8 mouse cellular contexts compared by ENCODE assay signal in genomic region chr12:86974387-86975288, GRCm38 (mm10). TPM values are rescaled to one million over a fixed set of nuclear protein-coding genes. Genes with fewer than 3 reads are reported as not detected.
DNase-seq lines count a peak whose midpoint lies in the region; ATAC-seq and TF ChIP-seq lines count a peak whose summit lies in the region.

No protein-coding gene starts in this region.

- H3K4me2 ChIP-seq in forebrain, embryonic 14.5 days (ENCODE audit: low read length), result peak overlapping the region; percentile 59
- peak overlapping the region; percentile 55 for H3K4me2 ChIP-seq in lung, embryonic 16.5 days (ENCODE audit: low read depth, low read length)

- H3K36me3 ChIP-seq in E14TG2a.4 (ENCODE audit: insufficient read depth, low read length), result no peaks in the 10 kb centered on the region
- no peaks in the 10 kb centered on the region for H3K36me3 ChIP-seq in forebrain, embryonic 14.5 days (ENCODE audit: control insufficient read depth, insufficient read depth, low read length)
- no peaks in the 10 kb centered on the region for H3K36me3 ChIP-seq in lung, embryonic 16.5 days (ENCODE audit: control insufficient read depth, insufficient read depth, low read length)

- ATAC-seq in forebrain, embryonic 14.5 days, result peak; percentile 64
- peak; percentile 65 for ATAC-seq in lung, embryonic 16.5 days (ENCODE audit: low read depth)

- peaks cover 37% of the 10 kb centered on the region for H3K27me3 ChIP-seq in E14TG2a.4 (ENCODE audit: insufficient read depth, low read length)
- H3K27me3 ChIP-seq in forebrain, embryonic 14.5 days (replicated peaks; ENCODE audit: control insufficient read depth, insufficient read depth, low read length), result no peaks in the 10 kb centered on the region
- no peaks in the 10 kb centered on the region; the same call in 1 of the 2 replicates for H3K27me3 ChIP-seq in lung, embryonic 16.5 days (ENCODE audit: control insufficient read depth, insufficient read depth, low read depth, low read length)

- peak overlapping the region; percentile 75 for H3K4me3 ChIP-seq in E14TG2a.4 (replicated peaks; ENCODE audit: low read length)
- H3K4me3 ChIP-seq in forebrain, embryonic 14.5 days (ENCODE audit: low read depth, low read length), result peak overlapping the region; percentile 21
- peak overlapping the region; percentile 30 for H3K4me3 ChIP-seq in lung, embryonic 16.5 days (ENCODE audit: low read length)

- intact Hi-C loops in heart, postnatal 25 days (cut with DNase I), result loop anchor here (1.0 to 5.0 kb wide), 2 partner anchors 67 to 206 kb away; no protein-coding TSS in a partner anchor

- peak overlapping the region; percentile 69 for H3K27ac ChIP-seq in forebrain, embryonic 14.5 days (ENCODE audit: low read depth, low read length)
- peak overlapping the region; percentile 73 for H3K27ac ChIP-seq in lung, embryonic 16.5 days (ENCODE audit: low read length)

- peaks cover 64% of the 10 kb centered on the region for H3K4me1 ChIP-seq in E14TG2a.4 (replicated peaks; ENCODE audit: low read depth, low read length)
- peaks cover 32% of the 10 kb centered on the region for H3K4me1 ChIP-seq in forebrain, embryonic 14.5 days (ENCODE audit: control insufficient read depth, insufficient read depth, low read length)
- peaks cover 30% of the 10 kb centered on the region for H3K4me1 ChIP-seq in lung, embryonic 16.5 days (replicated peaks; ENCODE audit: control insufficient read depth, insufficient read depth, low read length)

- WGBS in forebrain, embryonic 14.5 days, result 4% methylated on average over 38 of the region's 40 CpGs
- WGBS in lung, embryonic 16.5 days, result 6% methylated on average over 40 of the region's 40 CpGs

- H3K9ac ChIP-seq in forebrain, embryonic 14.5 days (ENCODE audit: low read length), result peak overlapping the region; percentile 57
- peak overlapping the region; percentile 47 for H3K9ac ChIP-seq in lung, embryonic 16.5 days (ENCODE audit: low read length)

- H3K9me3 ChIP-seq in E14TG2a.4 (ENCODE audit: low read length), result no peaks in the 10 kb centered on the region
- H3K9me3 ChIP-seq in forebrain, embryonic 14.5 days (replicated peaks; ENCODE audit: control insufficient read depth, low read length), result no peaks in the 10 kb centered on the region
- H3K9me3 ChIP-seq in lung, embryonic 16.5 days (ENCODE audit: control insufficient read depth, low read length), result no peaks in the 10 kb centered on the region

- peak; percentile 92 for DNase-seq in cerebellum, adult 11 months
- DNase-seq in forebrain, embryonic 14.5 days (ENCODE audit: low spot score), result peak; percentile 71
- DNase-seq in heart, postnatal 25 days (ENCODE audit: low spot score), result peak; percentile 63
- DNase-seq in layer of hippocampus, adult 9-11 months, result peak; percentile 57
- peak; percentile 73 for DNase-seq in ovary, postnatal 14 days (ENCODE audit: low spot score)
- DNase-seq in thymus, postnatal 25 days, result peak; percentile 69

- TF ChIP-seq CTCF in E14TG2a.4 (conservative IDR thresholded peaks at IDR 0.05; ENCODE audit: low read length), result peak; percentile 41

RNA-seq across cellular contexts. Expression of gene Zdhhc22, which starts 15.6 kb away (rescaled TPM):
- 4.3 and 5.5 TPM in 2 replicates for polyA plus RNA-seq in forebrain, embryonic 14.5 days (2014; fragmentation: Nextera tagmentation; extraction: Ambion mirVana)
- not detected for total RNA-seq in heart, postnatal 25 days (2021)
- 0.14 and 0.15 TPM in 2 replicates for polyA plus RNA-seq in lung, embryonic 16.5 days (2015; fragmentation: Nextera tagmentation; extraction: Ambion mirVana)

RNA-seq across cellular contexts. Expression of gene Cipc, which starts 27.8 kb away (rescaled TPM):
- 47.5 and 57.0 TPM in 2 replicates for polyA plus RNA-seq in forebrain, embryonic 14.5 days (2014; fragmentation: Nextera tagmentation; extraction: Ambion mirVana)
- 10 to 100 TPM; 41.1 to 48.6 TPM for total RNA-seq in heart, postnatal 25 days (2021)
- polyA plus RNA-seq in lung, embryonic 16.5 days (2015; fragmentation: Nextera tagmentation; extraction: Ambion mirVana), result 18.9 and 20.2 TPM in 2 replicates

RNA-seq across cellular contexts. Expression of gene Tmem63c, which starts 46.5 kb away (rescaled TPM):
- polyA plus RNA-seq in forebrain, embryonic 14.5 days (2014; fragmentation: Nextera tagmentation; extraction: Ambion mirVana), result 5.9 and 8.9 TPM in 2 replicates
- under 1 TPM; 0.13 to 0.14 TPM for total RNA-seq in heart, postnatal 25 days (2021)
- polyA plus RNA-seq in lung, embryonic 16.5 days (2015; fragmentation: Nextera tagmentation; extraction: Ambion mirVana), result 0.13 TPM in 1 of 2 replicates, not detected in the other

Comparison
In these comparisons a context has a peak if more than half of its experiments do, and no peak if none do; other contexts are left out.
1. Peak in every context shown above with its lines: DNase-seq, ATAC-seq, H3K4me3 ChIP-seq and H3K27ac ChIP-seq.
2. H3K4me3 ChIP-seq: peak in every context shown above with its lines; median percentile 75 in E14TG2a.4; 30 in lung, embryonic 16.5 days; 21 in forebrain, embryonic 14.5 days.